Mouse (Mus musculus) macrophage (primary cell): ENCODE results near the gene Map3k3. TPM values are rescaled to one million over a fixed set of nuclear protein-coding genes. Genes with fewer than 3 reads are reported as not detected.
"Not testable (repeated sequence)": the region's sequence is repeated elsewhere in the genome, so short reads cannot be mapped to it uniquely, and the experiment has no call there.

Experiments used
- H3K27ac ChIP-seq: fragments of 350-480 bp; formaldehyde crosslinking; 2 replicates; pipeline ENCODE4 v1.9.0; 2021
- H3K36me3 ChIP-seq: fragments of 350-480 bp; formaldehyde crosslinking; 2 replicates; pipeline ENCODE4 v1.9.0; 2021; ENCODE audit errors: inconsistent target
- H3K4me3 ChIP-seq: fragments of 350-480 bp; formaldehyde crosslinking; 2 replicates; pipeline ENCODE4 v1.9.0; 2021; ENCODE audit errors: inconsistent target
- H3K79me2 ChIP-seq: fragments of 350-480 bp; formaldehyde crosslinking; 2 replicates; pipeline ENCODE4 v1.9.0; 2021; ENCODE audit errors: inconsistent target
- WGBS: methylation state at CpG from one replicate; pipeline ENCODE4 v1.1.7; 2026; ENCODE audit warnings: inconsistent platforms; ENCODE audit not compliant: missing documents; 5-methylcytosine and 5-hydroxymethylcytosine counted together
- polyA plus RNA-seq: library from polyadenylated mRNA; stranded (reverse); fragments of 250-400 nt; gene quantifications from 3 replicates; pipeline ENCODE4 v1.2.4, GENCODE M21; 2018; ENCODE audit warnings: inconsistent platforms

Gene Map3k3
- polyA plus RNA-seq, 1 experiment from 2014 or later, result 49.8 TPM

DNA sequence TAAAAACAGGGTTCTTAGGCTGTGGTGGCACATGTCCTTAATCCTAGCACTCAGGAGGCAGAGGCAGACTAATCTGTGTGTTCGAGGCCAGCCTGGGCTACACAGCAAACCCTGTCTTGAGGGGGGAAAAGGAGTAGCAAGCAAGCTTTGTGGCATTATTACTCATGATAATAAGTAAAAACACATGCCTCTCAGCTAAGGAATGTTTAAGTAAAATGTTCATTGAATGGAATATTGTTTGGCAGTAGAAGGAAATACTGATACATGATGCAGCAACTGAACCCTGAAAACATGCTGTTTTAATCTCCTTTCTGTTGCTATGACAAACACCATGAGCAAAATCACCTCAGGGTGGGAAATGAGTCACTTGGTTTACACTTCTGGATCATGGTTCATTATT, 23.1 kb upstream of the Map3k3 start:
- WGBS, result 100% methylated on average over 1 of the region's 1 CpGs
- H3K4me3 ChIP-seq, result no peak overlapping the region
- H3K79me2 ChIP-seq, result no peaks in the 10 kb centered on the region
- no peak overlapping the region for H3K27ac ChIP-seq
- H3K36me3 ChIP-seq, result peaks cover 26% of the 10 kb centered on the region

DNA sequence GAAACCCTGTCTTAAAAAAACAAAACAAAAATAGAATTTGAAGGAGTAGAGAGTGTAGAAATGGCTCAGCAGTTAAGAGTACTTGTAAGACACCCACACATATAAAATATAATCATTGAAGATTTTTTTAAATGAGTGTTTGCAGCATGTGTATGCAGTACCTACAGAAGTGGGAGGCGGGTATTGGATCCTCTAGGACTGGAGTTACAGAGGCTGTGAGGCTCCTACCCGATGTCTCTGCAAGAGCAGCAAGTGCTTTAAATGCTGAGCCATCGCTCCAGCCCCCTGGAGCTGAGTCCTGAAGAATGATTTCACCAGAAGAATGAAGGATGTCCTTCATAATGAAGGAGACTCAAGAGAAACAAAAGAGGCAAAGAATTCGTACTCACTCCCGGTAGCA, 20.7 kb upstream of the Map3k3 start:
- Histone ChIP-seq H3K4me3 (no peak overlapping the region), H3K79me2 (peaks cover 14% of the 10 kb centered on the region), H3K27ac (no peak overlapping the region), H3K36me3 (peaks cover 8% of the 10 kb centered on the region)
- 98% methylated on average over 5 of the region's 5 CpGs for WGBS

DNA sequence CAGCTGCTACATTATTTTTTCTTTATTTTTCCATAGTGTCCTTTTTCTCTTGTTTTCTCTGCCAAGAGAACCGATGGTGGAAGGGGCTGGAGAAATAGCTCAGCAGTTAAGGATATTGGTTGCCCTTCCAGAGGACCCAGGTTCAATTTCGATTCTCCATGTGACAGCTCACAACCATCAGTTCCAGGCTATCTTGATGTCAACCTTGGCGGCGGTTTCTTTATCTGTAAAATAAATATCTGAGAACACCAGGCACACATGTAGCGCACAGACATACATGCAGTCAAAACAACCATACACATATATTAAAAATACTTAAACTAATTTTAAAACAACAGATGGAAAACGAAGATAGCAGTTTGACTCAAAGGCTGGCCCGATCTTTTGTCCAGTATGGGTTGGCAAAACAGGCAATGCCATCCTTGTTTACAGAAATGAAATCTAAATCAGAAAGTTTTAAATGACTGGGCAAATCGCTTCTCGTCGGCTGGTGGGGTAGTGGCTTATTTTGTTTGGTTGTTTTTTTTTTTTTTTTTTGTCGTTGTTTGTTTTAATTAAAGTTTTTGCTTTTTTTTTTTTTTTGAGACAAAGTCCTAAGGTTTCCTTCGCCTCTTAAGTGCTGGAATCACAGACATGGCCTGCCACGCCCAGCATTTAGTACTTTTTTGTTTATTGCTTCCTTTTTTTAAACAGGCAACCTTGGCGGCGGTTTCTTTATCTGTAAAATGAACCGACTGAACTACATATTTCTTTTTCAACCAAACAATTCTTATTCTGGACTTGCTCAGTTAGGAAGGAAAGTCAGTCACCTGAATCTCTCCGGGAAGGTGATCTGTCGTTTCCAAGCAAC, 19.1 kb upstream of the Map3k3 start:
- no peaks in the 10 kb centered on the region for H3K36me3 ChIP-seq
- H3K79me2 ChIP-seq, result peaks cover 14% of the 10 kb centered on the region
- H3K27ac ChIP-seq, result peak overlapping the region; percentile 61
- peak overlapping the region; percentile 82 for H3K4me3 ChIP-seq
- 42% methylated on average over 16 of the region's 18 CpGs for WGBS

DNA sequence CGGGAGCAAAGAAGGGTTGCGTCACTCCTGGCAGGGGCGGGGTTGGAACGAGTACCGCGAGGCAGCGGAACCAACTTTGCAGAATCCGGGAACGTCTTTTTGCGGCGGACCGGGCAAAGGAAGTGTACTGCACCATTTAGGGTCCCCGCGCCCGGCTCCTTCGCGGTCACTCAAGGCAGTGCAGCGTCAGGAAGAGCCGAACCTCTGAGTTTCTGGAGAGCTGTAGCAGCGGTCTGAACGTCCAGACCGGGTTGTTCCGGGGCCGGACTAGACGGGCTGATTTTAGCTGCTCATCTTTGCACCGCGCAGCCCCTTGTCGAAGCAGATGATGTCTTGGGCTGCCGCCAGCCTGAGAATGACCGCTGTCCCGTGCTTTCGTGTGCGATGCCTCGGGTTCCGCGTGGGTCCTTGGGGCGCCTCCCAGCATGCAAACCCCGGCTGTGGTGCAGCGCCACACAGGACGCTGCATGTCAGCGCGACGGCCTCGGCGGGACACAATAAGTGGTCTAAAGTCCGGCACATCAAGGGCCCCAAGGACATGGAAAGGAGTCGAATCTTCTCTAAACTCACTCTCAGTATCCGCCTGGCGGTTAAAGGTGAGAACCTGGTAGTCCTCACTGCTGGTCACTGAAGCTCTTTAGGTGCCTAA, 18.4 kb upstream of the Map3k3 start, which contains the start of gene Taco1:
Gene Taco1 (plus strand): TSS at position 139 of the 649 bp plus-strand sequence.
- 1% methylated on average over 49 of the region's 49 CpGs for WGBS
- peak within 1 kb of the TSS; percentile 61 for H3K27ac ChIP-seq
- H3K36me3 ChIP-seq, result no peaks in the 10 kb centered on the region
- H3K4me3 ChIP-seq, result peak within 1 kb of the TSS; percentile 82
- H3K79me2 ChIP-seq, result peaks cover 14% of the 10 kb centered on the region

DNA sequence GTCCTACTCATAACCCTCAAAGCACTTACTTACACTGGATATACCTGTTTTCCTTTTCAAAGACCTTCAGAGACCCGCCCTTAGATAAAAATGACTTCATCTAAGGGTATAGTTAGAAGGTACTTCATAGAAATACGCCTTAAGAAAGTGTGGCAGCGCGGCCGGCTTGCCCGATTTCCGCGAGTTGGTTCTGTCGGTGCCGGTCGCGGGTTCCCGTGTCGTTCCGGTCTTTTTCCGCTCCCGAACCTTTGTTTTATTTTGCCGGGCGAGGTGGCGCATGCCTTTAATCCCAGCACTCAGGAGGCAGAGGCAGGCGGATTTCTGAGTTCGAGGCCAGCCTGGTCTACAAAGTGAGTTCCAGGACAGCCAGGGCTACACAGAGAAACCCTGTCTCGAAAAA, 17.8 kb upstream of the Map3k3 start:
- WGBS, result 14% methylated on average over 19 of the region's 23 CpGs
- Histone ChIP-seq H3K4me3 (peak overlapping the region; percentile 82), H3K27ac (peak overlapping the region; percentile 61), H3K79me2 (peaks cover 14% of the 10 kb centered on the region)
- not testable (repeated sequence) for H3K36me3 ChIP-seq

DNA sequence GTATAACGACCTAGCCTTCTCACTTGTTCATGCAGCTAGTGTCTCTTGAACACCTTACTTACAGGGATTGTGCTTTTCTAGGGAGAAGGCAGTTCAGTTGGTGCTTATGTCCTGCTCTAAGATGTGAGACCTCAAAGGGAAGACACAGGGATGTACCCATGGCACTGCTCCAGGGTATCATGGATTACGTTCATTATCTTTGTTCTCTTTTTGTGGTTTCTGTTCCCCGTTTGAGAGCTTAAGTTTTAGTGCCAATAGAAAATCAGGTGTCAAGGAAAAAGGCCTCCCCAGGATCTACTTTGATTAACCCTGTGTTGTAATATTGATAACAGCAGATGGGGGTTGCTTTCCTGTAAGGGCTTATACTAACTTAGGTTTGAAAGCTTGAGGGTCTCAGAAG, 10.6 kb upstream of the Map3k3 start:
- H3K36me3 ChIP-seq, result peaks cover 20% of the 10 kb centered on the region
- H3K79me2 ChIP-seq, result no peaks in the 10 kb centered on the region
- WGBS, result 40% methylated on average over 3 of the region's 3 CpGs
- no peak overlapping the region for H3K4me3 ChIP-seq
- no peak overlapping the region for H3K27ac ChIP-seq

DNA sequence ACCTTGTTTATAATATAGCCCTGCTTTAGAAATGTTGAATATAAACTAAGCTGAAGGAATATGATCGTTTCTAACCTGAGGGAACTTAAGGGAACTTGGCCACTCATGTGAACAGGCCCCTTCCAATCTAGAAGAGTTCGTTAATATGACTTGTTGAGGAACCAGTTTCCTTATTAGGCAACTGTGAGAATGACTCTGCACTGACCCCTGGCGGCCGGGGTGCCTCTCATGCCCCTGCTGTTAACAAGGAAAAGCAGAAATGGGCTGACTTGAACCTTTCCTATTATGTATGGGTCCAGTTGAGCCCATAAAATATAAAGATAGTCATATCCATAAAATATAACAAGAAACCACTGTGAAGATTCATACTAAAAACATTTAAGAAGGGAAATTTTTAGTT, 8.1 kb upstream of the Map3k3 start:
- 0% methylated on average over 4 of the region's 4 CpGs for WGBS
- Histone ChIP-seq H3K4me3 (no peak overlapping the region), H3K27ac (no peak overlapping the region), H3K79me2 (no peaks in the 10 kb centered on the region), H3K36me3 (peaks cover 20% of the 10 kb centered on the region)

DNA sequence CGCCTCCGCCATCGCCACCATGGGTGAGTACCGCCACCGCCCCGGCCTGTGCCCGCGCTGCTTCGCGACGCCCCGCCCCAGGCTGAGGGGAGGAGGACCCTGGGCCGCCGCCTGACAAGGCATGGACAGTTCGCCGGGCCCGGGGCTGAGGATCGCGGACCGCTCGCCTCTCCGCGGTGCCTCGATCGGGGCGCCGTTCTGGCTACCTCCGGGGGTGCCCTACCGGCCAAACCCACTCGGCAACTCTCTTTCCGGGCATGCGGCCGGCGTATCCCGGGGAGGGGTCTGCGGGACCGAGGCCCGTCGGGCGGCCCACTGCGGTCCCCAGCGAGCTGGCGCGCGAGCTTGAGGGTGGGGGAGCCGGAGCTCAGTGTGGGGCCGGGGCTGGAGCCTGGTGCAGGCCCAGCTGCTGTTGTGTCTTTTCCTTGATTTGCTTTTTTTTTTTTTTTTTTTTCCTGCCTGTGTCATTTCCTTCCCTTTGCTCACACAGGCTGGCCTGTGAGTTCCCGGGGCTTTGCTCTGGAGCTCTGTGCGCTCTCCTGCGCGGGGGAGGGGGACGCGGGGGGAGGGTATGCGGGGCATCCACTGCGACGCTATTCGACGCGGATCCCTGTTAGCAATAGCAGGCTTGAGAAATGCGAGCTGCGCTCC, 623 bp downstream of the Map3k3 start:
- WGBS, result under 1% methylated on average over 53 of the region's 61 CpGs
- peak overlapping the region; percentile 56 for H3K27ac ChIP-seq
- H3K79me2 ChIP-seq, result peaks cover 49% of the 10 kb centered on the region
- no peaks in the 10 kb centered on the region for H3K36me3 ChIP-seq
- peak overlapping the region; percentile 55 for H3K4me3 ChIP-seq

DNA sequence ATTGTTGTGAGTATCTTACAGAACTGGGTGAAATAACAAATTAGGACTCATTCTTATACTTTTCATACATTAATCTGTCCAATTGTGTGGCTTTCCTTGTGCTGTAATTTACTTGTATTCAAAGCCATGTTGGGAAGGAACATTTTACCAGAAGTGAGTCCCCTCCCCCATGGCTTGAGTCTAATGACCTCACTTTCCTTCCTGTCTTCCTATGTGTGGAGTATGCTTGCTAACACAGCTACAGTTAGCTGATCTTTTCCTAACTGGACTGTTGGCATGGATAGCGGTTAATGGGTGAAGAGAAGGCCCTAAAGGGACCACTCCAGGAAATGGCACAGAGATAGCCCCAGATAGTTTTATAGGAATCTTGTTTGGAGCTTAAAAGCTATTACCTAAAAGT, 13.8 kb downstream of the Map3k3 start:
- Histone ChIP-seq H3K79me2 (peaks cover 99% of the 10 kb centered on the region), H3K36me3 (no peaks in the 10 kb centered on the region), H3K4me3 (no peak overlapping the region), H3K27ac (peak overlapping the region; percentile 76)
- WGBS, result 33% methylated on average over 1 of the region's 1 CpGs

DNA sequence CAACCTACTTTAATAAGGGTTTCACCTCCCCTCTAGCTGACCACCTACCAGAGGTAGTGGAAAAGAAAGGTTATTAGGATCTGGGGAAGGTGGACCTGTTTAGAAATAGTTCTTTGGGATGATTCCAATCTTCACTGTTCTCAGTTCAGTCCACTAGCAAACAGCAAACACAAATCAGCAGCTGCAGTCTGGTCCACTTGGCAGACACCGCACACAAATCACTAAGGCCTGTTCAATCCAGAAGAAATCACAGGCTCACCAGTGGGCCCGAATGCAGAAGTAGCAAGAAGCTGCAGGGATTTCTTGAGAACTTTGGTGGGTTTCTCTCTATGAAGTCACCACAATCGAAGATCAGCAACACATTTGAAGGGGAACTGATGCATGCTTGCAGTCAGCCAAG, 18.5 kb downstream of the Map3k3 start:
- no peaks in the 10 kb centered on the region for H3K36me3 ChIP-seq
- H3K4me3 ChIP-seq, result no peak overlapping the region
- no peak overlapping the region for H3K27ac ChIP-seq
- peaks cover 94% of the 10 kb centered on the region for H3K79me2 ChIP-seq
- 44% methylated on average over 3 of the region's 3 CpGs for WGBS

DNA sequence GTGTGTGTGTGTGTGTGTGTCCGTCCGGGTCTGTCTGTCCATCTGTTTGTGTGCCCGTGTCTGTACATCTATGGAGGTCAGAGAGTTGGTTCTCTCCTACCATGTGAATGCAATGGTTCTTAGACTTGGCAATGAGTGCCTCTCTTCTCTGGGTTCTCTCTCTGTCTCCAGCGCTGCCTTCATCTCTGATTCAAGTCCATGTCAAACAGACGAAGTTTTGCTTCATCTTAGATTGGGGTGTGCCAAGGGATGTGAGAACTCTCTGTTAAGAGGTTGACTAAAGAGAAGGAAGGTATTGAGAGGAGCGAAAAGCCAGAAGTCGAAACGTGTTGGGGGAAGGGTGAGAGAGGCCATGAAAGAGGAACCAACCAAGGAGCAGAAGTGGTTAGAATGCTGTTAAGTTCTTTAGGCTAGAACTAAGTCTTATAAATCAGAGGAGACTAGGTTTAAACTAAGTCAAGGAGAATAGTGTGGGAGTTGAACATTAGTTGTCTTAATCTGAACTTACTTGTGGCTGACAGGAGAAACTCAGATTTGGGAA, 21.7 kb downstream of the Map3k3 start:
- H3K27ac ChIP-seq, result peak overlapping the region; percentile 47
- no peaks in the 10 kb centered on the region for H3K36me3 ChIP-seq
- H3K79me2 ChIP-seq, result peaks cover 95% of the 10 kb centered on the region
- 10% methylated on average over 8 of the region's 8 CpGs for WGBS
- H3K4me3 ChIP-seq, result no peak overlapping the region

DNA sequence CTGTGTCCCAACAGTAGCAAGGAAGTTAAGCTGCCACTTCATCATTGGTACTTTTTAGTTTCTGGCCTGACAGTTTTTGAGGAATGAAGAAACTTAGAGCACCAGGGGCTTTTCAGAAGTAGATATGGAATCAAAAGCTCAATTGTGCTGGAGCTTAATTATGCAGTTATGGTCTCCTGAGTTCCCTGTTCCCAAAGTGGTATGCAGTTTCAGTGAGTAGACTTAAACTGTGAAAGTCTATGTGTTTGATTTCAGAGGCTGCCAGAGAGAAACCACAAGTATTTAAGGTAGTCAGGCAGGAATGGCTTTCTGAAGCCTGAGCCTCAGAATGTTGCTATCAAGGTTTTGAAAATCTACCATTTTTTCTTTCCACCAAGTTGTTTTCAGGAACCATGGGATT, 27.3 kb downstream of the Map3k3 start:
- Histone ChIP-seq H3K36me3 (peaks cover 18% of the 10 kb centered on the region; the same call in 1 of the 2 replicates), H3K4me3 (no peak overlapping the region), H3K79me2 (peaks cover 97% of the 10 kb centered on the region), H3K27ac (no peak overlapping the region)

DNA sequence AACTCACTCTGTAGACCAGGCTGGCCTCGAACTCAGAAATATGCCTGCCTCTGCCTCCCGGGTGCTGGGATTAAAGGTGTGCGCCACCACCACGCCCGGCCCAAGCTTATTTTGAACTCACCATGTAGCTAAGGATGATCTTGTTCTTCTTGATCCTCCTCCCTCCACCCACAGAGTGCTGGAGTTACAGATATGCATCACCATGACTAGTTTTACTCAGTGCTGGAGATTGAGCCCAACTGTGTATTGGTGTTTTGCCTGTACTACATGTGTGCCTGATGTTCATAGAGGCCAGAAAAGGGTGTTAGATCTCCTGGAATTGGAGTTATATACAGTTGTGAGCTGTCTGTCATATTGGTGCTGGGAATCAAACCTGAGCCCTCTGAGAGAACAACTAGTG, 37.8 kb downstream of the Map3k3 start:
- Histone ChIP-seq H3K27ac (peak overlapping the region; percentile 77), H3K36me3 (peaks cover 27% of the 10 kb centered on the region; the same call in 1 of the 2 replicates), H3K4me3 (no peak overlapping the region), H3K79me2 (peaks cover 83% of the 10 kb centered on the region)
- whole genome bisulfite sequencing, result 88% methylated on average over 5 of the region's 5 CpGs

DNA sequence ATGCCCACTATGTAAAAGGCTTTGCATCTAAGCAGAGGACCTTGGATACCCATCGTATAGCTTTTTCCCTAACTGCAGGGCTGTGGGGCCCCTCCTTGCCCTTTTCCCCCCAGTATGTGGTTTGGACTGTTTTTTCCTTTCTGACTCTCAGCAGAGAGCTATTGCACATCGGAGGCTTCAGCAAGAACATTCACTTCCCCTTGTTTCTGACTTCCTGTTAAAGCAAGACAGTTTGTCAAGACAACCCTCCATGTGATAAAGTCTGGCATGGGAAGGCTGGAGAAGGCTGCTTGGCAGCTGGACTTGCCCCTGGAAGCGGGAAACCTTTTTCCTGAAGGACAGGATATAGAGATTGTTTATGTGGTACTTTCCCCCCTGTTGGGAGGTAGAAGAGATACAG, 38.3 kb downstream of the Map3k3 start:
- Histone ChIP-seq H3K27ac (peak overlapping the region; percentile 77), H3K36me3 (peaks cover 22% of the 10 kb centered on the region; the same call in 1 of the 2 replicates), H3K4me3 (no peak overlapping the region), H3K79me2 (peaks cover 83% of the 10 kb centered on the region)
- 0% methylated on average over 3 of the region's 3 CpGs for WGBS
